Mouse (Mus musculus): Measurements from ENCODE around the gene Relb.

The Relb gene

DNA sequence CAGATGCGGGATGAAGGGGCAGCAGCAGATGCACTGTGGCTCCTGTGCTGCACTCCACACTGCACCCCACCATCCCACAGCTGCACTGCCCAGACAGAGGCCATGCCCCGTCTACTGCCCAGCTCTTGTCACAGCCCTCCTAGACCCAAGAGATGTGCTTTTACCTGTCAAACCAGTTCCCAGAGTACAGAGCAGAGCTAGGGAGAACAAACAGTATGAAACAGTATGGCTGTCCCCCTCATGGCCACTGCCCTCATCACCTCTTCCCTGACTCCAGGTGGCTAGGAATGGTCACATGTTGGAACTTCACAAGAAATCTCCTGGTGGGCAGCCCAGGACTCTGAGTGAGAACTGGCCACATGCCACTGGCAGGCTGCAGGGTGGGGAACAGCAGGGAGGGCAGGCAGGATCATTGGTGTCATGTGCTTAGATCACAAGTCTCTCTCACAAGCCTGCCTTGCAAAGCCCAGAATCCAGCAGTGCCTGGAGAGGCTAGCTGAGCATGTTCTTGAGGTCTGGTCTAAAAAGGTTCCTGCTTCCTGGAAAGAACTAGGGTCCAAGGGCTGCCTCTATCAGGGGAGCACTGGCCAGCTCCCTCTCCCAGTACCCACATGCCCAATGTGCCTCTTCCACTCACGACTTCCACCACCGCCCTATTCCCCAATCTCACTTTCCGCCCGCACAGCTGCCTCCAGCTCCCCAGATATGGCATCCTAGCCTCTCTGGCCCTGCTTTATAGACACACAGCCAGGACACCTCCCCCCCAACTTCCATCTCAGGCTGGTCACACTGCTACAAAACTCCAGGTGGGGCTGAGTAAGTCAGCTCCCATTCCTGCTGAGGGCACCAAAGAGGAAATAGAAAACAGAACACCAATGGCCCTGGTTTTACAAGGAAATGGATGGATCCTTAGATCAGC, 71.0 kb downstream of the Relb start:
- in situ Hi-C loops (cut with MboI, MseI): no loop called here

DNA sequence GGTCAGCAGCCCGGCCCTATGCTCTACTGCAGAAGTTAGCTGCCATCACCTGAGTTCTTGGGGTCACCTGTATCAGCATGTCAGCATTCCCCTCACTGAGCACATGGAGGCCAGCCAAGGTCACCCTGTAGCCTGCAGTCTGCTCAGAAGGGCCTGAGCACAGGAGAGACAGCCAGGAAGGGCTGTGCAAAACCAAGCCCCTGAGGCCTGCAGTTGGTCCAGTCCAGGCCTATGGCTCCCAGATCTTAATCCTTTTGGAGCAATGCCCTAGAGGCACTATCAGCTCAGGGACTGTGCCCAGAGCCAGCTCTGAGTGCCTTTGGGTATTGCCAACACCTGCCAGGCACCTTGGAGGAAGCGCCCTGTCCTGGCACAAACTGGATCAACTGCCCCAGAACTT, 72.2 kb downstream of the Relb start:
- in situ Hi-C loops (cut with MboI, MseI): no loop called here
